Mouse (Mus musculus): Measurements from ENCODE around the gene Gstm2. TPM values are rescaled to one million over a fixed set of nuclear protein-coding genes. Genes with fewer than 3 reads are reported as not detected.

The Gstm2 gene
- total and polyA plus RNA-seq, 3 experiments: 0.13 to 0.53 TPM; not detected in 1

GRCm38 (mm10) chr3:107966631-107967030, 19.6 kb downstream of the Gstm2 start:
- Histone ChIP-seq H3K36me3 (replicated peaks in 1 of 2; ENCODE audit: control insufficient read depth in 1 of 2, insufficient read depth in 1 of 2, low read length in 1 of 2) (no peaks in the 10 kb centered on the region), H3K9me3 (replicated peaks; ENCODE audit: low read length) (no peaks in the 10 kb centered on the region), H3K4me1 (ENCODE audit: control insufficient read depth in 1 of 2, insufficient read depth in 2 of 2) (peaks cover 4 to 14% of the 10 kb centered on the region in 2 experiments; a peak in 3 of 4 replicates), H3K9ac (ENCODE audit: insufficient read depth, low read depth) (no peak overlapping the region), H3K79me2 (replicated peaks; ENCODE audit: control insufficient read depth, extremely low read depth, insufficient read depth, poor library complexity, severe bottlenecking) (no peaks in the 10 kb centered on the region), H3K4me2 (ENCODE audit: insufficient read depth, low read depth, poor library complexity, severe bottlenecking) (no peak overlapping the region), H3K27me3 (replicated peaks) (peaks cover 5% of the 10 kb centered on the region), H3K4me3 (replicated peaks in 1 of 3; ENCODE audit: low read depth in 2 of 3, low read length in 2 of 3, poor library complexity in 1 of 3) (no peak overlapping the region), H3K27ac (ENCODE audit: insufficient read depth, low read depth) (no peak overlapping the region)
- dilution Hi-C loops (cut with MboI; ENCODE audit: extremely low pct_ligation_motif_present, extremely low pct_unique_long_range_greater_than_20kb, low sequenced_read_pairs) (no loop called here), in situ Hi-C loops (cut with MboI; ENCODE audit: low pct_ligation_motif_present, low pct_unique_long_range_greater_than_20kb, low sequenced_read_pairs) (no loop called here)
- TF ChIP-seq POLR2AphosphoS2 (IDR thresholded peaks at IDR 0.05; ENCODE audit: low read depth, low read length) (no peak), E2F4 (IDR thresholded peaks at IDR 0.05; ENCODE audit: insufficient replicate concordance, low read depth, low read length) (no peak), BHLHE40 (IDR thresholded peaks at IDR 0.05; ENCODE audit: low read depth, low read length) (no peak), ZC3H11A (IDR thresholded peaks at IDR 0.05; ENCODE audit: low read depth, low read length) (no peak), KAT2A (IDR thresholded peaks at IDR 0.05; ENCODE audit: insufficient replicate concordance, low read length) (no peak)
- DNase-seq (ENCODE audit: extremely low read depth): no peak

- H3K4me1 ChIP-seq (ENCODE audit: control insufficient read depth in 1 of 2, insufficient read depth in 2 of 2): peaks cover 4 to 14% of the 10 kb centered on the region in 2 experiments; a peak in 3 of 4 replicates
- no peak overlapping the region for H3K27ac ChIP-seq (ENCODE audit: insufficient read depth, low read depth)
- peaks cover 4% of the 10 kb centered on the region for H3K27me3 ChIP-seq (replicated peaks)
- H3K79me2 ChIP-seq (replicated peaks; ENCODE audit: control insufficient read depth, extremely low read depth, insufficient read depth, poor library complexity, severe bottlenecking): no peaks in the 10 kb centered on the region
- H3K4me2 ChIP-seq (ENCODE audit: insufficient read depth, low read depth, poor library complexity, severe bottlenecking): no peak overlapping the region
- dilution Hi-C loops (cut with MboI; ENCODE audit: extremely low pct_ligation_motif_present, extremely low pct_unique_long_range_greater_than_20kb, low sequenced_read_pairs): no loop called here
- TF ChIP-seq PAX5 (IDR thresholded peaks at IDR 0.05; ENCODE audit: low read length) (no peak), BHLHE40 (IDR thresholded peaks at IDR 0.05; ENCODE audit: low read depth, low read length) (no peak), SMC3 (IDR thresholded peaks at IDR 0.05; ENCODE audit: low read depth, low read length) (no peak), USF2 (conservative IDR thresholded peaks at IDR 0.05; ENCODE audit: low read depth, low read length) (no peak), JUND (conservative IDR thresholded peaks at IDR 0.05; ENCODE audit: low read depth, low read length) (no peak), POLR2AphosphoS2 (IDR thresholded peaks at IDR 0.05; ENCODE audit: low read depth, low read length) (no peak), MXI1 (IDR thresholded peaks at IDR 0.05; ENCODE audit: low read depth, low read length) (no peak), MAX (IDR thresholded peaks at IDR 0.05; ENCODE audit: low read length) (no peak), GABPA (IDR thresholded peaks at IDR 0.05; ENCODE audit: insufficient replicate concordance, low read depth, low read length) (no peak), ZMIZ1 (IDR thresholded peaks at IDR 0.05; ENCODE audit: low read depth, low read length) (no peak), MEF2A (IDR thresholded peaks at IDR 0.05; ENCODE audit: borderline replicate concordance, low read depth, low read length) (no peak), SIN3A (IDR thresholded peaks at IDR 0.05; ENCODE audit: low read length) (no peak), KAT2A (IDR thresholded peaks at IDR 0.05; ENCODE audit: insufficient replicate concordance, low read length) (no peak), CTCF (conservative IDR thresholded peaks at IDR 0.05 in 1 of 2, IDR thresholded peaks at IDR 0.05 in 1 of 2; ENCODE audit: low read depth in 2 of 2, low read length in 2 of 2) (no peak), JUN (IDR thresholded peaks at IDR 0.05; ENCODE audit: insufficient read depth, low read depth, low read length) (no peak), POLR2A (IDR thresholded peaks at IDR 0.05; ENCODE audit: low read depth, low read length) (no peak)
- H3K9me3 ChIP-seq (replicated peaks; ENCODE audit: low read length): no peaks in the 10 kb centered on the region
- H3K36me3 ChIP-seq (replicated peaks in 1 of 2; ENCODE audit: control insufficient read depth in 1 of 2, insufficient read depth in 1 of 2, low read length in 1 of 2): no peaks in the 10 kb centered on the region
- in situ Hi-C loops (cut with MboI; ENCODE audit: low pct_ligation_motif_present, low pct_unique_long_range_greater_than_20kb, low sequenced_read_pairs): no loop called here
- no peak for DNase-seq (ENCODE audit: extremely low read depth)
- H3K4me3 ChIP-seq (replicated peaks in 1 of 3; ENCODE audit: low read depth in 2 of 3, low read length in 2 of 3, poor library complexity in 1 of 3): no peak overlapping the region
- H3K9ac ChIP-seq (ENCODE audit: insufficient read depth, low read depth): no peak overlapping the region
These were observed 20.7 kb downstream of the Gstm2 start for GRCm38 (mm10) chr3:107965592-107965991.
